Mouse (Mus musculus) hindbrain, embryonic 16.5 days (tissue): ENCODE measurements around the gene Fstl1. TPM values are rescaled to one million over a fixed set of nuclear protein-coding genes. Genes with fewer than 3 reads are reported as not detected.

Experiments used
- ATAC-seq: fragments of 200-750 bp; cut with Nextera tagmentation; 2 replicates; pipeline ENCODE4 v1.8.0; 2017; ENCODE audit warnings: moderate TSS enrichment, moderate library complexity
- H3K27ac ChIP-seq: fragments of 300-500 bp; sonication (generic); 2 replicates; pipeline ENCODE4 v1.5.1; 2014; ENCODE audit warnings: low read depth, mild to moderate bottlenecking, control low read depth, low read length, moderate library complexity
- H3K27me3 ChIP-seq: fragments of 300-500 bp; sonication (generic); replicated peaks from 2 replicates; pipeline ENCODE4 v1.6.1; 2014; ENCODE audit warnings: low read length; ENCODE audit not compliant: control insufficient read depth, insufficient read depth
- H3K36me3 ChIP-seq: fragments of 300-500 bp; sonication (generic); 2 replicates; pipeline ENCODE4 v1.6.1; 2014; ENCODE audit warnings: mild to moderate bottlenecking, low read length, moderate library complexity, mixed read lengths; ENCODE audit not compliant: control insufficient read depth, insufficient read depth
- H3K4me1 ChIP-seq: fragments of 300-500 bp; sonication (generic); 2 replicates; pipeline ENCODE4 v1.6.1; 2014; ENCODE audit warnings: low read depth, low read length; ENCODE audit not compliant: control insufficient read depth, insufficient read depth
- H3K4me2 ChIP-seq: fragments of 300-500 bp; sonication (generic); 2 replicates; pipeline ENCODE4 v1.6.1; 2014; ENCODE audit warnings: mild to moderate bottlenecking, low read length, control low read depth, moderate library complexity
- H3K4me3 ChIP-seq: fragments of 300-500 bp; sonication (generic); 2 replicates; pipeline ENCODE4 v1.5.1; 2014; ENCODE audit warnings: mild to moderate bottlenecking, low read length, control low read depth, moderate library complexity
- H3K9ac ChIP-seq: fragments of 300-500 bp; sonication (generic); 2 replicates; pipeline ENCODE4 v1.6.1; 2014; ENCODE audit warnings: low read depth, mild to moderate bottlenecking, control low read depth, low read length, moderate library complexity
- H3K9me3 ChIP-seq: fragments of 300-500 bp; sonication (generic); 2 replicates; pipeline ENCODE4 v1.6.1; 2014; ENCODE audit warnings: mild to moderate bottlenecking, low read length, moderate library complexity; ENCODE audit not compliant: control insufficient read depth
- WGBS: fragments of 180-500 bp; shearing (Covaris S2); extraction: QIAGEN DNeasy Blood & Tissue Kit; methylation state at CpG from one replicate; pipeline ENCODE4 v1.1.7; 2014; 5-methylcytosine and 5-hydroxymethylcytosine counted together
- polyA plus RNA-seq: library from polyadenylated mRNA; unstranded; fragments of >200 nt; fragmentation: Nextera tagmentation; extraction: Ambion mirVana; gene quantifications from 2 replicates; pipeline ENCODE4 v1.2.1, GENCODE M21; 2015

Fstl1 gene
- polyA plus RNA-seq, 1 experiment from 2014 or later: 81.2 TPM

- no peaks in the 10 kb centered on the region for H3K27me3 ChIP-seq
- no peak overlapping the region for H3K9ac ChIP-seq
- H3K4me3 ChIP-seq: no peak overlapping the region
- peaks cover 2% of the 10 kb centered on the region; the same call in 1 of the 2 replicates for H3K36me3 ChIP-seq
- H3K9me3 ChIP-seq: no peaks in the 10 kb centered on the region
- H3K4me2 ChIP-seq: no peak overlapping the region
- WGBS: 72% methylated on average over 3 of the region's 3 CpGs
- ATAC-seq: no peak
- H3K4me1 ChIP-seq: no peaks in the 10 kb centered on the region
- H3K27ac ChIP-seq: no peak overlapping the region
These were observed 60.9 kb downstream of the Fstl1 start for GRCm38 (mm10) chr16:37837571-37837970.

GRCm38 (mm10) chr16:37842439-37842838 is 65.8 kb downstream of the Fstl1 start:
- Histone ChIP-seq H3K4me3 (no peak overlapping the region), H3K9ac (no peak overlapping the region), H3K9me3 (no peaks in the 10 kb centered on the region), H3K4me2 (no peak overlapping the region), H3K36me3 (no peaks in the 10 kb centered on the region), H3K4me1 (no peaks in the 10 kb centered on the region), H3K27me3 (no peaks in the 10 kb centered on the region), H3K27ac (no peak overlapping the region)
- ATAC-seq: no peak
- WGBS: 92% methylated on average over 2 of the region's 2 CpGs

GRCm38 (mm10) chr16:37843740-37844139 is 67.1 kb downstream of the Fstl1 start:
- no peak overlapping the region for H3K4me2 ChIP-seq
- no peak overlapping the region for H3K9ac ChIP-seq
- no peak overlapping the region for H3K4me3 ChIP-seq
- no peaks in the 10 kb centered on the region for H3K4me1 ChIP-seq
- WGBS: 90% methylated on average over 12 of the region's 12 CpGs
- H3K9me3 ChIP-seq: no peaks in the 10 kb centered on the region
- no peak overlapping the region for H3K27ac ChIP-seq
- H3K36me3 ChIP-seq: no peaks in the 10 kb centered on the region
- ATAC-seq: no peak
- H3K27me3 ChIP-seq: no peaks in the 10 kb centered on the region

GRCm38 (mm10) chr16:37845202-37845925 is 68.7 kb downstream of the Fstl1 start:
- no peak overlapping the region for H3K4me2 ChIP-seq
- H3K27ac ChIP-seq: no peak overlapping the region
- H3K9me3 ChIP-seq: no peaks in the 10 kb centered on the region
- no peaks in the 10 kb centered on the region for H3K4me1 ChIP-seq
- 90% methylated on average over 7 of the region's 7 CpGs for WGBS
- no peaks in the 10 kb centered on the region for H3K36me3 ChIP-seq
- H3K27me3 ChIP-seq: no peaks in the 10 kb centered on the region
- ATAC-seq: no peak
- H3K4me3 ChIP-seq: no peak overlapping the region
- H3K9ac ChIP-seq: no peak overlapping the region

- Histone ChIP-seq H3K27ac (no peak overlapping the region), H3K4me3 (no peak overlapping the region), H3K9ac (no peak overlapping the region), H3K4me1 (no peaks in the 10 kb centered on the region), H3K36me3 (no peaks in the 10 kb centered on the region), H3K9me3 (no peaks in the 10 kb centered on the region), H3K27me3 (no peaks in the 10 kb centered on the region), H3K4me2 (no peak overlapping the region)
- no peak for ATAC-seq
- WGBS: 90% methylated on average over 3 of the region's 3 CpGs
These were observed 70.4 kb downstream of the Fstl1 start for GRCm38 (mm10) chr16:37847081-37847480.

- WGBS: 57% methylated on average over 5 of the region's 5 CpGs
- no peak for ATAC-seq
- no peak overlapping the region for H3K27ac ChIP-seq
These were observed 74.7 kb downstream of the Fstl1 start for GRCm38 (mm10) chr16:37851366-37851765.

GRCm38 (mm10) chr16:37853279-37853678 is 76.6 kb downstream of the Fstl1 start:
- no peaks in the 10 kb centered on the region for H3K27me3 ChIP-seq
- H3K9ac ChIP-seq: no peak overlapping the region
- WGBS: 57% methylated on average over 9 of the region's 9 CpGs
- H3K27ac ChIP-seq: no peak overlapping the region
- no peak for ATAC-seq
- no peaks in the 10 kb centered on the region for H3K4me1 ChIP-seq
- H3K36me3 ChIP-seq: no peaks in the 10 kb centered on the region
- no peak overlapping the region for H3K4me3 ChIP-seq
- no peaks in the 10 kb centered on the region for H3K9me3 ChIP-seq
- H3K4me2 ChIP-seq: no peak overlapping the region

More at GRCm38 (mm10) chr16:37851366-37851765, 74.7 kb downstream of the Fstl1 start:
- no peaks in the 10 kb centered on the region for H3K9me3 ChIP-seq
- no peak overlapping the region for H3K4me3 ChIP-seq
- H3K4me2 ChIP-seq: no peak overlapping the region
- H3K4me1 ChIP-seq: no peaks in the 10 kb centered on the region
- no peaks in the 10 kb centered on the region for H3K27me3 ChIP-seq
- no peak overlapping the region for H3K9ac ChIP-seq
- no peaks in the 10 kb centered on the region for H3K36me3 ChIP-seq

- 77% methylated on average over 14 of the region's 14 CpGs for WGBS
- no peaks in the 10 kb centered on the region for H3K36me3 ChIP-seq
These were observed 77.4 kb downstream of the Fstl1 start for GRCm38 (mm10) chr16:37854054-37854453.

GRCm38 (mm10) chr16:37854593-37854992 is 77.9 kb downstream of the Fstl1 start:
- Histone ChIP-seq H3K4me3 (no peak overlapping the region), H3K27me3 (no peaks in the 10 kb centered on the region), H3K4me2 (no peak overlapping the region), H3K27ac (no peak overlapping the region), H3K36me3 (no peaks in the 10 kb centered on the region), H3K9me3 (no peaks in the 10 kb centered on the region), H3K4me1 (no peaks in the 10 kb centered on the region), H3K9ac (no peak overlapping the region)
- WGBS: 77% methylated on average over 5 of the region's 5 CpGs
- no peak for ATAC-seq

More at GRCm38 (mm10) chr16:37854054-37854453, 77.4 kb downstream of the Fstl1 start:
- Histone ChIP-seq H3K9me3 (no peaks in the 10 kb centered on the region), H3K4me2 (no peak overlapping the region), H3K27ac (no peak overlapping the region), H3K9ac (no peak overlapping the region), H3K4me1 (no peaks in the 10 kb centered on the region), H3K27me3 (no peaks in the 10 kb centered on the region), H3K4me3 (no peak overlapping the region)
- ATAC-seq: no peak
